Mouse (Mus musculus) embryonic fibroblast, embryonic 13.5 days (primary cell): ENCODE results near the gene Krtap5-4. TPM values are rescaled to one million over a fixed set of nuclear protein-coding genes. Genes with fewer than 3 reads are reported as not detected.
A peak's percentile ranks its signal among the peaks of the same experiment; 100 is the strongest.
"Not testable (repeated sequence)": the region's sequence is repeated elsewhere in the genome, so short reads cannot be mapped to it uniquely, and the experiment has no call there.

Source experiments
- H3K27ac ChIP-seq: 2 replicates; pipeline ENCODE4 v1.5.1; 2012; ENCODE audit warnings: low read length, control low read depth, inconsistent platforms; ENCODE audit not compliant: insufficient read depth
- H3K4me1 ChIP-seq: 2 replicates; pipeline ENCODE4 v1.6.1; 2011; ENCODE audit warnings: low read length; ENCODE audit not compliant: control insufficient read depth, insufficient read depth
- H3K4me3 ChIP-seq: 2 replicates; pipeline ENCODE4 v1.5.1; 2011; ENCODE audit warnings: mild to moderate bottlenecking, control low read depth, low read length; ENCODE audit not compliant: insufficient read depth
- CTCF ChIP-seq: IDR thresholded peaks from 2 replicates; pipeline ENCODE4 v1.5.1; 2011; ENCODE audit warnings: mild to moderate bottlenecking, control low read depth, low read length, moderate library complexity, borderline replicate concordance; ENCODE audit not compliant: insufficient read depth
- POLR2A ChIP-seq: IDR thresholded peaks from 2 replicates; pipeline ENCODE4 v1.6.1; 2011; ENCODE audit warnings: low read depth, mild to moderate bottlenecking, control low read depth, low read length, moderate library complexity
- polyA plus RNA-seq: library from polyadenylated mRNA; stranded (reverse); fragments of >200 nt; gene quantifications from 2 replicates; pipeline ENCODE4 v1.2.4, GENCODE M21; 2011; ENCODE audit warnings: low read depth; ENCODE audit not compliant: missing spikeins, insufficient read length

Gene Krtap5-4
- polyA plus RNA-seq, 1 experiment, result not detected

- not testable (repeated sequence) for H3K4me1 ChIP-seq, H3K27ac ChIP-seq, H3K4me3 ChIP-seq
- 0 out of 2 replicates have a peak, but pooled peaks have one; percentile 19 for TF ChIP-seq CTCF
Measured at GRCm38 (mm10) chr7:142293851-142294250, 9.5 kb upstream of the Krtap5-4 start.

- H3K27ac ChIP-seq, result no peak overlapping the region
- H3K4me3 ChIP-seq, result no peak overlapping the region
- TF ChIP-seq CTCF, result no peak
- no peak for TF ChIP-seq POLR2A
- no peaks in the 10 kb centered on the region for H3K4me1 ChIP-seq
Measured at GRCm38 (mm10) chr7:142295418-142295817, 7.9 kb upstream of the Krtap5-4 start.

- H3K4me3 ChIP-seq, H3K4me1 ChIP-seq, H3K27ac ChIP-seq: not testable (repeated sequence)
Measured at GRCm38 (mm10) chr7:142296108-142296507, 7.2 kb upstream of the Krtap5-4 start.

GRCm38 (mm10) chr7:142297018-142297417, 6.3 kb upstream of the Krtap5-4 start, which contains the start of gene Krtap5-1:
Krtap5-1 (minus strand) TSS chr7:142297118.
- not testable (repeated sequence) for H3K4me1 ChIP-seq, H3K27ac ChIP-seq, H3K4me3 ChIP-seq

GRCm38 (mm10) chr7:142303929-142304328, 580 bp downstream of the Krtap5-4 start:
- H3K4me1 ChIP-seq, H3K4me3 ChIP-seq, H3K27ac ChIP-seq: not testable (repeated sequence)

GRCm38 (mm10) chr7:142314600-142315285, 11.4 kb downstream of the Krtap5-4 start:
- Histone ChIP-seq H3K27ac (no peak overlapping the region), H3K4me1 (no peaks in the 10 kb centered on the region), H3K4me3 (no peak overlapping the region)
- no peak for TF ChIP-seq CTCF
- TF ChIP-seq POLR2A, result no peak

GRCm38 (mm10) chr7:142316558-142316957, 13.2 kb downstream of the Krtap5-4 start:
- TF ChIP-seq CTCF, result 0 out of 2 replicates have a peak, but pooled peaks have one; percentile 21
- no peak for TF ChIP-seq POLR2A
- no peak overlapping the region for H3K4me3 ChIP-seq
- no peak overlapping the region for H3K27ac ChIP-seq
- no peaks in the 10 kb centered on the region for H3K4me1 ChIP-seq

- H3K4me1 ChIP-seq, result no peaks in the 10 kb centered on the region
- H3K4me3 ChIP-seq, result no peak overlapping the region
- no peak for TF ChIP-seq POLR2A
- no peak for TF ChIP-seq CTCF
- H3K27ac ChIP-seq, result no peak overlapping the region
Measured at GRCm38 (mm10) chr7:142317216-142317615, 13.9 kb downstream of the Krtap5-4 start.

- Histone ChIP-seq H3K4me1 (no peaks in the 10 kb centered on the region), H3K4me3 (no peak overlapping the region), H3K27ac (no peak overlapping the region)
- TF ChIP-seq CTCF, result no peak
- no peak for TF ChIP-seq POLR2A
Measured at GRCm38 (mm10) chr7:142319124-142319523, 15.8 kb downstream of the Krtap5-4 start.

GRCm38 (mm10) chr7:142320906-142321305, 17.6 kb downstream of the Krtap5-4 start:
- TF ChIP-seq CTCF, result no peak
- TF ChIP-seq POLR2A, result no peak
- Histone ChIP-seq H3K4me3 (no peak overlapping the region), H3K4me1 (no peaks in the 10 kb centered on the region), H3K27ac (no peak overlapping the region)

GRCm38 (mm10) chr7:142321637-142322306, 18.4 kb downstream of the Krtap5-4 start:
- H3K4me1 ChIP-seq, H3K4me3 ChIP-seq, H3K27ac ChIP-seq: not testable (repeated sequence)
